Mouse (Mus musculus): ENCODE data around the gene 9130409I23Rik. TPM values are rescaled to one million over a fixed set of nuclear protein-coding genes. Genes with fewer than 3 reads are reported as not detected.

Gene 9130409I23Rik
- polyA plus RNA-seq, 1 experiment from 2014 or later = not detected

DNA sequence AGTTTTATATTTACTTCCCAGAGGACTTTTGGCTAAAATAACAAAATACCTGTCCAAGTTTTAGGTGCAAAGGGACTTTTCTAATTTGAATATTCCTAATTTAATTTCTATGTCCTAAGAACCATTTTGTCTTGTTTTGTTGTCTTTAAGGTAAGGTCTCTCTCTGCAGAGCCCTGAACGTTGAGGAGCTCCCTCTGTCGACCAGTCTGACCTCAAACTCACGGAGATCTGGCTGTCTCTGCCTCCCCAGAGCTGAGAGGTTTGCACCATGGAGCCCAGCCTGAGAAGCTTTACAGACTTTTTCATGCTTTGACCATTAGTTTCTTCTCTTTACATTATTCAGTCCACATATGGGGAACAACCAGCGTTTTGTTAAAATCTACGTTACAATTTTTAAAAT lies 22.0 kb downstream of the 9130409I23Rik start:
- no peak overlapping the region for H3K4me2 ChIP-seq
- H3K9ac ChIP-seq (replicated peaks) = no peak overlapping the region
- H3K27ac ChIP-seq = no peak overlapping the region
- no peaks in the 10 kb centered on the region; the same call in 1 of the 2 replicates for H3K27me3 ChIP-seq
- WGBS = 40% methylated on average over 5 of the region's 5 CpGs
- no peak overlapping the region for H3K4me3 ChIP-seq (replicated peaks)
- no peaks in the 10 kb centered on the region for H3K36me3 ChIP-seq
- no peak for ATAC-seq (ENCODE audit: insufficient number of reproducible peaks, insufficient read depth, low FRiP score, low TSS enrichment, low read depth)
- H3K4me1 ChIP-seq (replicated peaks) = no peaks in the 10 kb centered on the region
- no peaks in the 10 kb centered on the region for H3K9me3 ChIP-seq

DNA sequence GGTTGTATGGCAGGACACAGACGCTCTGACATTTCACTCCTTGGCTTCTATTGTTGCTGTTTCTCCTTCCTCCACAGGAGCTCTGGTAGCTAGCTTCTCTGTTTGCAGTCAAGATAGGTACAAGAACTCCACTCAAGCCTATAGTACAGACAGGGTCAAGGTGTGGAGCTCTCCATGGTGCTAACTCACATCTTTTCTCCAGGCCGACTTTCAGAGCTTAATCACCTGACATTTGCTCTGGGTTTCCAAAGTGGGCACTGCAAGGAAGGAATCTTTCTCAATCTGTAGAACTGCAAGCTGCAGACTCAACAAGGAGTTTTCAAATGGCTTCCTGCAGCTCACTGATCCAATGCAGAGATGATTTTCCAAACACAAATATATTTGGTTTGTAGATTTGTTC lies 33.0 kb downstream of the 9130409I23Rik start:
- 44% methylated on average over 2 of the region's 2 CpGs for WGBS

DNA sequence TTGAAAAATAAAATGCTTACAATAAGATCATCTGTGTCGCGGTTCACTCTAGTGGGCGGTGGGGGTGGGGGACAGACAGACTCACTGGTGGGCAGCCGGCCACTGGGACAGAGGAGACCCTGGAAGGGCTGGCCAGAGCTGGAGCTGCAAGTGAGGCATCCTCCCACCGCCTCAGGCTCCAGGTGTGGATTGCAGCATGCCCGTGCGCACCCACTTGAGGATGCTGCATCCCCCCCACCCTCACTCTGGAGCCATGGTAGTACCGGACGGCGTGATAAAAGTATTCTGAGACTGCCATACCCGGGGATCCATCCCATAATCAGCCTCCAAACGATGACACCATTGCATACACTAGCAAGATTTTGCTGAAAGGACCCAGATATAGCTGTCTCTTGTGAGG lies 39.0 kb downstream of the 9130409I23Rik start:
- Histone ChIP-seq H3K4me2 (no peak overlapping the region), H3K9ac (replicated peaks) (no peak overlapping the region), H3K9me3 (no peaks in the 10 kb centered on the region), H3K27me3 (no peaks in the 10 kb centered on the region), H3K27ac (no peak overlapping the region), H3K4me1 (replicated peaks) (no peaks in the 10 kb centered on the region), H3K4me3 (replicated peaks) (no peak overlapping the region), H3K36me3 (peaks cover 42% of the 10 kb centered on the region)
- WGBS = 75% methylated on average over 12 of the region's 12 CpGs
- no peak for ATAC-seq (ENCODE audit: insufficient number of reproducible peaks, insufficient read depth, low FRiP score, low TSS enrichment, low read depth)

More for the DNA sequence above, 33.0 kb downstream of the 9130409I23Rik start:
- Histone ChIP-seq H3K4me1 (replicated peaks) (no peaks in the 10 kb centered on the region), H3K4me3 (replicated peaks) (no peak overlapping the region), H3K9ac (replicated peaks) (no peak overlapping the region), H3K27me3 (no peaks in the 10 kb centered on the region), H3K4me2 (no peak overlapping the region), H3K27ac (no peak overlapping the region), H3K36me3 (no peaks in the 10 kb centered on the region), H3K9me3 (no peaks in the 10 kb centered on the region)
- ATAC-seq (ENCODE audit: insufficient number of reproducible peaks, insufficient read depth, low FRiP score, low TSS enrichment, low read depth) = no peak

Other genes starting within 250 kb of the 9130409I23Rik start
- 3,393 and 3,612 TPM in 2 replicates for gene H3f3a, start 237.3 kb upstream of the 9130409I23Rik start, polyA plus RNA-seq (2016; fragmentation: Nextera tagmentation; extraction: Ambion mirVana)
- gene Sde2, start 200.1 kb upstream of the 9130409I23Rik start, polyA plus RNA-seq (2016; fragmentation: Nextera tagmentation; extraction: Ambion mirVana) = 47.0 and 47.6 TPM in 2 replicates
- gene Lefty2, start 158.1 kb upstream of the 9130409I23Rik start, polyA plus RNA-seq (2016; fragmentation: Nextera tagmentation; extraction: Ambion mirVana) = 0.18 TPM in 1 of 2 replicates, not detected in the other
- gene Pycr2, start 146.9 kb upstream of the 9130409I23Rik start, polyA plus RNA-seq (2016; fragmentation: Nextera tagmentation; extraction: Ambion mirVana) = 120 and 125 TPM in 2 replicates
- 0.36 and 0.76 TPM in 2 replicates for gene Lefty1, start 116.2 kb upstream of the 9130409I23Rik start, polyA plus RNA-seq (2016; fragmentation: Nextera tagmentation; extraction: Ambion mirVana)
- 12.1 and 13.4 TPM in 2 replicates for gene Tmem63a, start 108.9 kb upstream of the 9130409I23Rik start, polyA plus RNA-seq (2016; fragmentation: Nextera tagmentation; extraction: Ambion mirVana)
- 1.6 and 1.8 TPM in 2 replicates for gene Ephx1, start 30.3 kb upstream of the 9130409I23Rik start, polyA plus RNA-seq (2016; fragmentation: Nextera tagmentation; extraction: Ambion mirVana)
- gene Nvl, start 93.0 kb downstream of the 9130409I23Rik start, polyA plus RNA-seq (2016; fragmentation: Nextera tagmentation; extraction: Ambion mirVana) = 45.4 and 46.3 TPM in 2 replicates
- gene Cnih4, start 93.5 kb downstream of the 9130409I23Rik start, polyA plus RNA-seq (2016; fragmentation: Nextera tagmentation; extraction: Ambion mirVana) = 80.8 and 82.5 TPM in 2 replicates
- 37.0 and 39.2 TPM in 2 replicates for gene Wdr26, start 160.8 kb downstream of the 9130409I23Rik start, polyA plus RNA-seq (2016; fragmentation: Nextera tagmentation; extraction: Ambion mirVana)

Data from limb, embryonic 12.5 days (tissue).